Mouse (Mus musculus) WW6 (cell line): ENCODE results near the gene Slc35g3.

Experiments
- DNase-seq: peaks from one replicate; pipeline ENCODE4 v3.0.0-alpha.2; 2013; ENCODE audit warnings: low read depth, low spot score

Gene Slc35g3

GRCm38 (mm10) chr11:69761868-69762267, at the start of gene Slc35g3:
Slc35g3 (minus strand) TSS chr11:69761968.
- no peak for DNase-seq

GRCm38 (mm10) chr11:69810280-69810679, 48.5 kb upstream of the Slc35g3 start:
- no peak for DNase-seq

GRCm38 (mm10) chr11:69807641-69808040, 45.9 kb upstream of the Slc35g3 start:
- no peak for DNase-seq

GRCm38 (mm10) chr11:69806378-69806777, 44.6 kb upstream of the Slc35g3 start:
- no peak for DNase-seq

- no peak for DNase-seq
These were observed 43.5 kb upstream of the Slc35g3 start, which contains the start of gene Tmem102 for GRCm38 (mm10) chr11:69804972-69805909. Tmem102 (minus strand) TSS chr11:69805624.

DNA sequence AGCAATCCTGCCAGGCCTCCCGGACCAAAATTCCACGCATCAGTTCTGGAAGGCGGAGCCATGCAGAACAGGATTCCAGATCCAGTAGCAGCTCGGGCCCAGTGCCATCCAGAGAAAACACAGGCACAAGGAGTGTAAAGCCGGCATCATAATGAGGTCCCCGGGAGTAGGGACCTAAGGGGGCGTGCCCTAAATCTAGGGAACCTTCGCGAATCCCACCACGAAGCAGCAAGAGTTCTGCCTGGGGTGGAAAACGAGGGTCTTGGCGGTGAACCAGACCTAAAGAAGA, 42.8 kb upstream of the Slc35g3 start:
- DNase-seq: no peak

DNA sequence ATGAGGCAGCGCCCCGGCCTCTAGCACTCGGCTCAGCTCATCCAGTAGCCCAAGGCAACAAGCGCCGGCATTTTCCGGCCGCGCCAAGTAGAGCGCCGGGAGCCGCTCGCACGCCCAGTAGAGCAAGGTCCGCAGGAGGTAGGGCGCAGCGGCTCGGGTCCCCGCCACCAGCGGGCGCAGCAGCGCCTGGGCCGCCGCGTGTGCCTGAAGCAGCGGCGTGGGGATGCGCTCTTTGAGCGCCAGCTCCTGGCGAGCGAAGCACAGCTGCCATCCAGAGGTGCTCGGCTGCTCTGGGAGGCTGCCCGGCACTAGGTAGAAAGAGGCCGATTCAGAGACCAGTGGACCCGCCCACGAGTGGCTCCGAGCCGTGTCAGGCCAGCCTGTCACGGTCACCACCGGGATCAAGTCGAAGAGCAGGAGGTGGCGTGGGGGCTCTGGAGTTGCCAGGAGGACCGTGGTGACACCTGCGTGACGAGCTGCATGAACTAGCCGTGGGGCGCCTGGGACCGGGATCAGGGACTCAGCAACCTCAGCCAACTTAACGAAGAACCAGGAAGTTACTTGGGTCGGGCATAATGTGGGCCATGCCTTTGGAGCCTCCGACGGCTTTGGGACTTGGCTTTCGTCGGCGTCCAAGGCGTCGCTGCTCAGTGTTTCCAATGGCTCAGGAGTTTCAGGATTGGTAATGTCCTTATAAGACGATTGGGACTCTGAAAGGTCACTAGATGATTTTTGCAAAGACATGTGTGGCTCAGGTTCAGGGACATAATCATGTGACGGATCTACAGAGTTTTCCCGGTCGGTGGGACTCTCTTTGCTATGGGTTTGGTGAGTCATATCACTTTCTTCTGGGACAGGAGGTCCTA, 42.3 kb upstream of the Slc35g3 start:
- no peak for DNase-seq

- DNase-seq: no peak
These were observed 41.6 kb upstream of the Slc35g3 start for GRCm38 (mm10) chr11:69803328-69803727.

GRCm38 (mm10) chr11:69802648-69803105, 40.9 kb upstream of the Slc35g3 start:
- no peak for DNase-seq

DNA sequence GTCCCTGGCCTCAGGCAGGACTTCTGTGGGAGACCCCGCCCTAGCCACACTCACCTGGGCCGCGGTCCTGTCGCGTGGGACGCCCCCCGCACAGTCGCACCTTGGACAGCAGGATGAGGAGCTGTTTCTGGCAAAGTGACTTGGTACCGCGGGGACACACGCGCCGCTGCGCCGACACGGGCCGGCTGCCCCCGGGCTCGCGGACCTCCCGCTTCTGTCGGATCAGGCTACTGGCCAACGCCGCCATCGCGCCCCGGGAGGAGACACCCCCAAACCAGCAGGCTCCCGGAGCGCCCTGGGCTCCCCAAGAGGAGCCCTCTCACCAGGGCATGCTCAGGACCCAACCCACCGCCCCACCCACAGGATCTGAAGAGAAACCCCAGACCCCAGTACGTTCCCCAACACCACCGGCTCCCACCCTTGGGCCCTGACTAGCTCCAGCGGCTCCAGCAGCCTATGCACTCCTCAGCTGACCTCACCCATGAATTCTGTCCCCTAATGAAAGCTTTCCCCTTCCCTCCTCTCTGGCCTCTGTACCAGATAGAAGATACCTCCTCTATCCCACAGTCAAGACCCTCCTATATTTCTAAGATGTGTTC, 39.7 kb upstream of the Slc35g3 start, which contains the start of gene Fgf11:
Fgf11 (minus strand) TSS at position 479 of the 599 bp plus-strand sequence.
- no peak for DNase-seq

GRCm38 (mm10) chr11:69800392-69801197, 38.8 kb upstream of the Slc35g3 start:
- DNase-seq: no peak

DNA sequence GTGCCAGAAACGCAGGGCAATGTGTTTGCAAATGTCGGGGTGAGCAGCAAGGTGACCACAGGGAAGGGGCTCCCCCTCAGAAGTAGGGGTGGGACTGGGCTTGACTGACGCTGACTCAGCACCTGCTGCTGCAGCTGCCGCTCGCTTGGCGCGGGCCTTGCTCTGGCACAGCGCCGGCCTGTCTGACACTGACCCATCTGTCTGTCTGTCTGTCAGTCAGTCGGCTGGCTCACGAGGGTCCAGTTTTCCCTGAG, 38.3 kb upstream of the Slc35g3 start:
- no peak for DNase-seq

DNA sequence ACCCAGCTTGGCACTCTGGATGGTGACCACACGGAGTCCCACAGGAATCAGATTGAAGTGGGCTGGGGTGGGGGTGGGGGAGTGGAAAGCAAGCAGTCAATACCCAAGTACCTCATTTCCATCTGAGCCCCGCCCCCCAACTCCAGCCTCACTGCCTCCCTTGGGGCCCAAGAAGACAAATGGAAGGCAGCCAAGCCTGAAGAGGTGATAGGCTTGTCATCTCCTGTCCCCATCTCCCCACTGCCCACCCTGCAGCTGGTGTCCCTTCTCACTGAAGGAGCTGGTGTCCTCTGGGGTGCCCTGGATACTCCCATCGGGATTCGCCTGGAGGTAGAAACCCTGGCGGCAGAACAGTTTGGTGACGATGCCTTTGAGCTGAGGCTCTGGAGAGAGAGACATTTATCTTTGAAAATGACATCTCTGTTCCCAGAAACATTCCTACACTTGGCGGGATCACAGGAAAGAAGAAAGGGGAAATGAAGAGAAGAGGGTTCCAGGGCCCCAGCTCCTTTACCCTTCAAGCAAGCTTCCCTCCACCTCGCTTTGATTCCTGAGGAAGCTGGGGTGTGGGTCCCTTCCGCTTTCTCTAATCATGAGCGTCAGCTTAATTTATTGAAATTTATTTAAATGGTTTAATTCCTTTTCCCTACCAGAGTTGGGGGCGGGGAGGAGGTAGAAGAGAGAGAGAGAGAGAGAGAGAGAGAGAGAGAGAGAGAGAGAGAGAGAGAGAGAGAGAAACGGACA, 37.8 kb upstream of the Slc35g3 start:
- DNase-seq: no peak

- no peak for DNase-seq
These were observed 36.2 kb upstream of the Slc35g3 start for GRCm38 (mm10) chr11:69797924-69798323.

DNA sequence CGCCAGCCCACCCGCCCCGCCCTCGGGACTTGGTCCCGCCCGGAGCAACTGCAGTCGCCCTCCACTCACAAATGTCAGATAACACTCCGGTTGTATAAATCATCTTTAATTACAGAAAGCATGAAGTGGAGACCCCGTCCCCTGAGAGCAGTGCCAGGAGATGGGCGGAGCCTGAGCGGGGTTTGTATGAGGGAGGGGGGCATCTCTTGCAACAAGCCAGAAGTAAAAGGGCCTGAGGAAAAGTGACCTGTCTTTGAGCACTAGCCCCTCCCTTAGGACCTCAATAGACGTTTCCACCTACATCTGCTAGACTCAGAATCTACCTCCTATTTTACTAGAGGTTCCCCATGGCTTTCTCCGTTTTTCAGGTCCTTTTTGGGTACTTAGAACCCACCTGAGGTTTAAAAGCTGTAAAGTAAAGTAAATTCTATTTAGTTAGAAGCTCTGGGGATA, 34.2 kb upstream of the Slc35g3 start:
- no peak for DNase-seq

- peak; percentile 94 for DNase-seq
These were observed 33.6 kb upstream of the Slc35g3 start, which contains the start of gene Chrnb1 for GRCm38 (mm10) chr11:69795168-69795982. Chrnb1 (minus strand) TSS chr11:69795943.

GRCm38 (mm10) chr11:69793429-69793828, 31.7 kb upstream of the Slc35g3 start:
- DNase-seq: no peak

DNA sequence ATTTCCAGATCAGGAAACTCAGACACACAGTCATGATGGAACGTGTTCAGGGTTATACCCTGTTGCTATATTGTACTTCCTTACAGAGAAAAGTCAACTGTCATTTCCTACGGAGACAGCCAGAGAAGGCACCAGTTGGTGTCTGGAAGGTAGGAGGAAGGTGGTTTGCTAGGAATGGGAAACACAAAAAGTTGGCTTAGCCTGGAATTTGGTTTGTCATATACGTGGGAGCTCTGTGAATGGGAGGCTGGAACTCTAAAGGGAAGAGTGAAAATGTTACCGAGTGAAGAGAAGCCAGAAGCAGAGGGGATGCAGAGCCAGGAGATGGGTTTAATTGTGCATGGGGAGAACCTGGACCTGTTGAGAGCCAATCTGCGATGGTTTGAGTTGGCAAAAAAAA, 29.7 kb upstream of the Slc35g3 start:
- no peak for DNase-seq

- DNase-seq: no peak
These were observed 27.7 kb upstream of the Slc35g3 start for GRCm38 (mm10) chr11:69789431-69789830.

DNA sequence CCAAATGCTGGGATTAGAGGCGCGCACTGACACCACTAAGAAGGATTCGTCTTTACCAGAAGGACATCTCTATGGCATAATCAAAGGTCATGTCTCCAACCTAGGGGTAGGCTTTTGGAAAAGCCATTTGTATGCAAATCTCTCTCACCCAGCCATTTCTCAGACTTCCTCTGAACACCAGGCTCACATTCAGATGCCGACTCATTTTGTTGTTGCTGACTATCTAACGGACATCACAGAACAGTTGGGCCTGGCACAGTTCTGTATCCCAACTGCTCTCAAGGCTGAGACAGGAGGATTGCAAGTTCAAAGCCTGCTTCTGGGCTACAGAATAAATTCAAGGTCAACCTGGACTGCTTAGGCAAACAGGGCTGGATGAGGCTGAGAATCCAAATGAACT, 25.5 kb upstream of the Slc35g3 start:
- DNase-seq: no peak
